Mouse (Mus musculus) thymus, adult 18-20 months (tissue): ENCODE results near the gene Hpcal1.
A peak's percentile ranks its signal among the peaks of the same experiment; 100 is the strongest.
"Not testable (repeated sequence)": the region's sequence is repeated elsewhere in the genome, so short reads cannot be mapped to it uniquely, and the experiment has no call there.

Experiments
- DNase-seq, 2 experiments: peaks; one replicate each; pipeline ENCODE4 v3.0.0; 2022; ENCODE audit warnings: mixed read lengths in 2 of 2

The Hpcal1 gene

GRCm38 (mm10) chr12:17791111-17791510 lies 100.5 kb downstream of the Hpcal1 start:
- DNase-seq: no peak

- no peak for DNase-seq
These were observed 102.1 kb downstream of the Hpcal1 start for GRCm38 (mm10) chr12:17792756-17793155.

GRCm38 (mm10) chr12:17795660-17796278 lies 105.1 kb downstream of the Hpcal1 start:
- peak; percentile 24 to 26 for DNase-seq

- DNase-seq: not testable (repeated sequence)
These were observed 107.6 kb downstream of the Hpcal1 start for GRCm38 (mm10) chr12:17798261-17798660.

- DNase-seq: peak; percentile 12 to 31
These were observed 117.9 kb downstream of the Hpcal1 start for GRCm38 (mm10) chr12:17808542-17808941.

GRCm38 (mm10) chr12:17835279-17835678 lies 144.6 kb downstream of the Hpcal1 start:
- not testable (repeated sequence) for DNase-seq
